Mouse (Mus musculus): ENCODE data around the gene Pbx4. TPM values are rescaled to one million over a fixed set of nuclear protein-coding genes. Genes with fewer than 3 reads are reported as not detected.
A peak's percentile ranks its signal among the peaks of the same experiment; 100 is the strongest.

Gene Pbx4
- polyA plus RNA-seq, 1 experiment from 2014 or later = 42.5 TPM

- DNase-seq (ENCODE audit: low spot score) (peak; percentile 100), ATAC-seq (ENCODE audit: low FRiP score) (peak; percentile 86)
- H3K4me1 ChIP-seq (replicated peaks; ENCODE audit: control insufficient read depth, insufficient read depth, low read length) = 0 out of 2 replicates have a peak, but pooled peaks cover 5% of the 10 kb centered on the region
- under 1% methylated on average over 42 of the region's 45 CpGs for WGBS
- H3K4me2 ChIP-seq (replicated peaks; ENCODE audit: low read depth, low read length) = peak overlapping the region; percentile 62
- no peaks in the 10 kb centered on the region for H3K9me3 ChIP-seq (ENCODE audit: control insufficient read depth, low read length)
- peak overlapping the region; percentile 70 for H3K27ac ChIP-seq (ENCODE audit: low read depth, low read length)
- no peaks in the 10 kb centered on the region for H3K27me3 ChIP-seq (ENCODE audit: control insufficient read depth, insufficient read depth, low read length)
- peak overlapping the region; percentile 73 for H3K9ac ChIP-seq (ENCODE audit: low read depth, low read length)
- no peaks in the 10 kb centered on the region for H3K36me3 ChIP-seq (ENCODE audit: control insufficient read depth, insufficient read depth, low read length)
- H3K4me3 ChIP-seq (ENCODE audit: low read depth, low read length) = peak overlapping the region; percentile 66
These were observed 70.8 kb downstream of the Pbx4 start for GRCm38 (mm10) chr8:69903063-69903542.

GRCm38 (mm10) chr8:69904096-69904495 is 71.8 kb downstream of the Pbx4 start:
- Histone ChIP-seq H3K36me3 (ENCODE audit: control insufficient read depth, insufficient read depth, low read length) (peaks cover 3% of the 10 kb centered on the region; the same call in 1 of the 2 replicates), H3K27me3 (ENCODE audit: control insufficient read depth, insufficient read depth, low read length) (no peaks in the 10 kb centered on the region), H3K4me2 (replicated peaks; ENCODE audit: low read depth, low read length) (no peak overlapping the region), H3K4me1 (replicated peaks; ENCODE audit: control insufficient read depth, insufficient read depth, low read length) (0 out of 2 replicates have a peak, but pooled peaks cover 5% of the 10 kb centered on the region), H3K9ac (ENCODE audit: low read depth, low read length) (no peak overlapping the region), H3K27ac (ENCODE audit: low read depth, low read length) (no peak overlapping the region), H3K4me3 (ENCODE audit: low read depth, low read length) (no peak overlapping the region), H3K9me3 (ENCODE audit: control insufficient read depth, low read length) (no peaks in the 10 kb centered on the region)
- DNase-seq (ENCODE audit: low spot score) (no peak), ATAC-seq (ENCODE audit: low FRiP score) (no peak)
- 88% methylated on average over 8 of the region's 8 CpGs for WGBS

GRCm38 (mm10) chr8:69906260-69906659 is 74.0 kb downstream of the Pbx4 start:
- H3K4me3 ChIP-seq (ENCODE audit: low read depth, low read length) = no peak overlapping the region
- ATAC-seq (ENCODE audit: low FRiP score) = no peak
- 0 out of 2 replicates have a peak, but pooled peaks cover 3% of the 10 kb centered on the region for H3K4me1 ChIP-seq (replicated peaks; ENCODE audit: control insufficient read depth, insufficient read depth, low read length)
- peaks cover 7% of the 10 kb centered on the region; the same call in 1 of the 2 replicates for H3K36me3 ChIP-seq (ENCODE audit: control insufficient read depth, insufficient read depth, low read length)
- H3K9ac ChIP-seq (ENCODE audit: low read depth, low read length) = no peak overlapping the region
- H3K9me3 ChIP-seq (ENCODE audit: control insufficient read depth, low read length) = no peaks in the 10 kb centered on the region
- WGBS = 85% methylated on average over 2 of the region's 2 CpGs
- H3K4me2 ChIP-seq (replicated peaks; ENCODE audit: low read depth, low read length) = no peak overlapping the region
- H3K27me3 ChIP-seq (ENCODE audit: control insufficient read depth, insufficient read depth, low read length) = no peaks in the 10 kb centered on the region
- DNase-seq (ENCODE audit: low spot score) = no peak
- H3K27ac ChIP-seq (ENCODE audit: low read depth, low read length) = no peak overlapping the region

GRCm38 (mm10) chr8:69907106-69907505 is 74.8 kb downstream of the Pbx4 start:
- Histone ChIP-seq H3K4me1 (replicated peaks; ENCODE audit: control insufficient read depth, insufficient read depth, low read length) (0 out of 2 replicates have a peak, but pooled peaks cover 3% of the 10 kb centered on the region), H3K4me3 (ENCODE audit: low read depth, low read length) (no peak overlapping the region), H3K9me3 (ENCODE audit: control insufficient read depth, low read length) (no peaks in the 10 kb centered on the region), H3K36me3 (ENCODE audit: control insufficient read depth, insufficient read depth, low read length) (peaks cover 7% of the 10 kb centered on the region; the same call in 1 of the 2 replicates), H3K27ac (ENCODE audit: low read depth, low read length) (no peak overlapping the region), H3K27me3 (ENCODE audit: control insufficient read depth, insufficient read depth, low read length) (no peaks in the 10 kb centered on the region), H3K9ac (ENCODE audit: low read depth, low read length) (no peak overlapping the region), H3K4me2 (replicated peaks; ENCODE audit: low read depth, low read length) (no peak overlapping the region)
- DNase-seq (ENCODE audit: low spot score) (no peak), ATAC-seq (ENCODE audit: low FRiP score) (no peak)
- 86% methylated on average over 2 of the region's 2 CpGs for WGBS

GRCm38 (mm10) chr8:69911917-69912316 is 79.6 kb downstream of the Pbx4 start:
- Histone ChIP-seq H3K27ac (ENCODE audit: low read depth, low read length) (no peak overlapping the region), H3K9me3 (ENCODE audit: control insufficient read depth, low read length) (no peaks in the 10 kb centered on the region), H3K27me3 (ENCODE audit: control insufficient read depth, insufficient read depth, low read length) (no peaks in the 10 kb centered on the region), H3K4me1 (replicated peaks; ENCODE audit: control insufficient read depth, insufficient read depth, low read length) (no peaks in the 10 kb centered on the region), H3K36me3 (ENCODE audit: control insufficient read depth, insufficient read depth, low read length) (peaks cover 23% of the 10 kb centered on the region; the same call in 1 of the 2 replicates), H3K4me2 (replicated peaks; ENCODE audit: low read depth, low read length) (no peak overlapping the region), H3K4me3 (ENCODE audit: low read depth, low read length) (no peak overlapping the region), H3K9ac (ENCODE audit: low read depth, low read length) (no peak overlapping the region)
- no peak for ATAC-seq (ENCODE audit: low FRiP score)
- DNase-seq (ENCODE audit: low spot score) = no peak
- 95% methylated on average over 13 of the region's 13 CpGs for WGBS

- H3K9ac ChIP-seq (ENCODE audit: low read depth, low read length) = no peak overlapping the region
- ATAC-seq (ENCODE audit: low FRiP score) (no peak), DNase-seq (ENCODE audit: low spot score) (no peak)
- no peak overlapping the region for H3K4me3 ChIP-seq (ENCODE audit: low read depth, low read length)
- no peaks in the 10 kb centered on the region for H3K9me3 ChIP-seq (ENCODE audit: control insufficient read depth, low read length)
- peaks cover 23% of the 10 kb centered on the region; the same call in 1 of the 2 replicates for H3K36me3 ChIP-seq (ENCODE audit: control insufficient read depth, insufficient read depth, low read length)
- no peaks in the 10 kb centered on the region for H3K27me3 ChIP-seq (ENCODE audit: control insufficient read depth, insufficient read depth, low read length)
- no peak overlapping the region for H3K4me2 ChIP-seq (replicated peaks; ENCODE audit: low read depth, low read length)
- 91% methylated on average over 12 of the region's 12 CpGs for WGBS
- H3K27ac ChIP-seq (ENCODE audit: low read depth, low read length) = no peak overlapping the region
- H3K4me1 ChIP-seq (replicated peaks; ENCODE audit: control insufficient read depth, insufficient read depth, low read length) = no peaks in the 10 kb centered on the region
These were observed 80.3 kb downstream of the Pbx4 start for GRCm38 (mm10) chr8:69912478-69913074.

GRCm38 (mm10) chr8:69914526-69914925 is 82.2 kb downstream of the Pbx4 start:
- Histone ChIP-seq H3K4me3 (ENCODE audit: low read depth, low read length) (no peak overlapping the region), H3K9ac (ENCODE audit: low read depth, low read length) (no peak overlapping the region), H3K9me3 (ENCODE audit: control insufficient read depth, low read length) (no peaks in the 10 kb centered on the region), H3K4me2 (replicated peaks; ENCODE audit: low read depth, low read length) (no peak overlapping the region), H3K36me3 (ENCODE audit: control insufficient read depth, insufficient read depth, low read length) (peaks cover 19% of the 10 kb centered on the region; the same call in 1 of the 2 replicates), H3K4me1 (replicated peaks; ENCODE audit: control insufficient read depth, insufficient read depth, low read length) (no peaks in the 10 kb centered on the region), H3K27me3 (ENCODE audit: control insufficient read depth, insufficient read depth, low read length) (no peaks in the 10 kb centered on the region), H3K27ac (ENCODE audit: low read depth, low read length) (no peak overlapping the region)
- no peak for ATAC-seq (ENCODE audit: low FRiP score)
- DNase-seq (ENCODE audit: low spot score) = no peak
- 89% methylated on average over 4 of the region's 4 CpGs for WGBS

GRCm38 (mm10) chr8:69915748-69916147 is 83.5 kb downstream of the Pbx4 start:
- peaks cover 19% of the 10 kb centered on the region; the same call in 1 of the 2 replicates for H3K36me3 ChIP-seq (ENCODE audit: control insufficient read depth, insufficient read depth, low read length)
- no peak overlapping the region for H3K27ac ChIP-seq (ENCODE audit: low read depth, low read length)
- H3K27me3 ChIP-seq (ENCODE audit: control insufficient read depth, insufficient read depth, low read length) = no peaks in the 10 kb centered on the region
- no peaks in the 10 kb centered on the region for H3K4me1 ChIP-seq (replicated peaks; ENCODE audit: control insufficient read depth, insufficient read depth, low read length)
- H3K4me3 ChIP-seq (ENCODE audit: low read depth, low read length) = no peak overlapping the region
- H3K9ac ChIP-seq (ENCODE audit: low read depth, low read length) = no peak overlapping the region
- DNase-seq (ENCODE audit: low spot score) (peak; percentile 33), ATAC-seq (ENCODE audit: low FRiP score) (no peak)
- 46% methylated on average over 5 of the region's 5 CpGs for WGBS
- H3K9me3 ChIP-seq (ENCODE audit: control insufficient read depth, low read length) = no peaks in the 10 kb centered on the region
- no peak overlapping the region for H3K4me2 ChIP-seq (replicated peaks; ENCODE audit: low read depth, low read length)

GRCm38 (mm10) chr8:69918506-69918905 is 86.2 kb downstream of the Pbx4 start:
- H3K4me1 ChIP-seq (replicated peaks; ENCODE audit: control insufficient read depth, insufficient read depth, low read length) = no peaks in the 10 kb centered on the region
- no peaks in the 10 kb centered on the region for H3K27me3 ChIP-seq (ENCODE audit: control insufficient read depth, insufficient read depth, low read length)
- no peak overlapping the region for H3K4me2 ChIP-seq (replicated peaks; ENCODE audit: low read depth, low read length)
- no peak for DNase-seq (ENCODE audit: low spot score)
- H3K4me3 ChIP-seq (ENCODE audit: low read depth, low read length) = no peak overlapping the region
- H3K9me3 ChIP-seq (ENCODE audit: control insufficient read depth, low read length) = no peaks in the 10 kb centered on the region
- peaks cover 9% of the 10 kb centered on the region; the same call in 1 of the 2 replicates for H3K36me3 ChIP-seq (ENCODE audit: control insufficient read depth, insufficient read depth, low read length)
- ATAC-seq (ENCODE audit: low FRiP score) = 0 out of 2 replicates have a peak, but pooled peaks have one; percentile 1
- H3K9ac ChIP-seq (ENCODE audit: low read depth, low read length) = no peak overlapping the region
- no peak overlapping the region for H3K27ac ChIP-seq (ENCODE audit: low read depth, low read length)

Measured in hindbrain, embryonic 11.5 days (tissue).